ENCODE assay signal across 21 mouse cellular contexts in the genomic region with DNA sequence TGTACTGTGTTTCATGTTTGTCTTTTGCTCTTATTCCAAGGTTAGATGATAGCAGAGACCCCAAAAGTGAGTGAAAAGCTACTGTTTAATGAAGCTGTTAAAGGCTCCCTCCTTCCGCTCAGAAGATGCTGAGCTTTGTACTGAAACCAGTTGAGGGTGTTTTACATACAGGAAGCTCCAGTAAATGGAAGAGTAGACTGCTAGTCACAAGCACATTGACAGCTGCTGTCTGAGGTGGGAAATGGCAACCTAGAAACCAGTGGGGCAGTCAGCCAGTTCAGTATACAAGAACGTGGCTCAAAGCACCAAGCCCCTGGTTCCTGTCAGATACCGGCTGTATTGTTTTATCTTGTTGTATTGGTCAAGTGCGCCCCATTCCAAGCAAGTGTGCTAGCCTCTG.
"Had no signal": no experiment of that assay in that cellular context is flagged by ENCODE, and none has a peak within 500 bp of the region (broad histone marks: within the 10 kb centered on the region; RNA-seq: fewer than 3 reads in every experiment).

No protein-coding gene starts in this region.

- H3K27ac ChIP-seq: liver, embryonic 12.5 days; liver, embryonic 14.5 days; midbrain, embryonic 10.5 days; midbrain, embryonic 13.5 days; midbrain, embryonic 15.5 days; neural tube, embryonic 13.5 days; neural tube, embryonic 15.5 days; stomach, embryonic 15.5 days; stomach, postnatal 0 days had no signal

- H3K4me1 ChIP-seq: liver, embryonic 12.5 days; midbrain, embryonic 15.5 days; stomach, embryonic 15.5 days had no signal

- H3K9me3 ChIP-seq: liver, embryonic 12.5 days; midbrain, embryonic 10.5 days; midbrain, embryonic 13.5 days; midbrain, embryonic 15.5 days; neural tube, embryonic 13.5 days; neural tube, embryonic 15.5 days; stomach, embryonic 15.5 days had no signal

- H3K9ac ChIP-seq: liver, embryonic 12.5 days; liver, embryonic 14.5 days; lung, embryonic 14.5 days; midbrain, embryonic 13.5 days; midbrain, embryonic 15.5 days; neural tube, embryonic 13.5 days; neural tube, embryonic 15.5 days; stomach, embryonic 15.5 days had no signal

- H3K36me3 ChIP-seq: liver, embryonic 12.5 days; midbrain, embryonic 10.5 days; midbrain, embryonic 13.5 days; midbrain, embryonic 15.5 days; neural tube, embryonic 13.5 days; neural tube, embryonic 15.5 days; stomach, embryonic 15.5 days had no signal

- H3K4me2 ChIP-seq: liver, embryonic 12.5 days; lung, embryonic 14.5 days; midbrain, embryonic 13.5 days; midbrain, embryonic 15.5 days; neural tube, embryonic 13.5 days; neural tube, embryonic 15.5 days; stomach, embryonic 15.5 days had no signal

- H3K4me3 ChIP-seq: liver, embryonic 12.5 days; midbrain, embryonic 10.5 days; midbrain, embryonic 13.5 days; midbrain, embryonic 15.5 days; myocyte; neural tube, embryonic 13.5 days; neural tube, embryonic 15.5 days; stomach, embryonic 15.5 days had no signal

- ATAC-seq: liver, embryonic 12.5 days; midbrain, embryonic 13.5 days; midbrain, embryonic 15.5 days had no signal

- H3K27me3 ChIP-seq: liver, embryonic 12.5 days; midbrain, embryonic 13.5 days; midbrain, embryonic 15.5 days; neural tube, embryonic 13.5 days; neural tube, embryonic 15.5 days; stomach, embryonic 15.5 days had no signal

- DNase-seq: lung, adult 18-20 months; lung, embryonic 14.5 days; lung, postnatal 10 days; lung, postnatal 4 days; retina, postnatal 1 day; right cerebral cortex, adult 18-20 months; right cerebral cortex, postnatal 25 days; right cerebral cortex, postnatal 4 days; spleen, adult 18-20 months; thymus, postnatal 14 days; thymus, postnatal 36 days had no signal
